Mouse (Mus musculus): ENCODE data around the gene Mmp9.

Mmp9 gene

DNA sequence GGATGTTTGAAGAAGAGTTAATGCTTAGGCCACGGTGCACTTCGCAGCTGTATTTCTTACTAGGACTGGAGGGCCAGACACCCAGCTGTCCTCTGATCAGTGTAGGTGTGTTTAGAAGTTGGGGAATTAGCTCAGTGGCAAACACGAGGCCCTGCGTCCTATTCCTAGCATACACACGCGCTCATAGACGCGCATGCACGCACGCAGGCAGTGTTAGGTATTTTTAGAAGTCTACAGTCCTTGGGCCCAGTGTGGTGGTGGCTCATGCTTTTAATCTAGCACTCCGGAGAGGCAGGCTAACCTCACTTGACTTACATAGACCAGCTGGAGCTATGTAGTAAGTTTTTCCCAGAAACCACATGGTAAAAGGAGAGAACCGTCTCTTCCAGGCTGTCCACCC is 28.4 kb upstream of the Mmp9 start:
- WGBS = 5% methylated on average over 12 of the region's 12 CpGs

DNA sequence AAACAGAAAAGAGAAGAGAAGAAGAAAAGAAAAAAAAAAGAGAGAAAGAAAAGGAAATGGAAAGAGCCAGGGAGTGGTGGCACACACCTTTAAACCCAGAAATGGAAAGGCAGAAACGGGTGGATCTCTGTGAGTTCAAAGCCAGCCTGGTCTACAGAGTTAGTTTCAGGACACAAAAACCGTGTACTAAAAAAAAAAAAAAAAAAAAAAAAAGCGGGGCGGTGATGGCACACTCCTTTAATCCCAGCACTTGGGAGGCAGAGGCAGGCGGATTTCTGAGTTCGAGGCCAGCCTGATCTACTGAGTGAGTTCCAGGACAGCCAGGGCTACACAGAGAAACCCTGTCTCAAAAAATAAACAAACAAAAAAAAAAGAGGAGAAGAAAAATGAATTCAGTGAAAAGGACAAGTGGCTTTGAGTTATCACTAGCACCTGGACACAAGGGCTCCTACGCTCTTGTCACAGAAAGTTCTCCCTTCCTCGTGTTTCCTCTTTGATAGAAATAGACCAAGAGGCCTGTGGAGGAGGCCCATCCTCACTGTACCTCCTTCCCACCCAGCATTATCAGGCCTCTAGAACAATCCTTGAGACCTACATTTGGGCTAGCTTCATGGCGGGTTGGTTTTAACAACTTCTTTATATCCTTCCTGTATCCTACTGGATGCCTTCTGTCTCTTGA is 27.7 kb upstream of the Mmp9 start:
- 73% methylated on average over 8 of the region's 9 CpGs for WGBS

DNA sequence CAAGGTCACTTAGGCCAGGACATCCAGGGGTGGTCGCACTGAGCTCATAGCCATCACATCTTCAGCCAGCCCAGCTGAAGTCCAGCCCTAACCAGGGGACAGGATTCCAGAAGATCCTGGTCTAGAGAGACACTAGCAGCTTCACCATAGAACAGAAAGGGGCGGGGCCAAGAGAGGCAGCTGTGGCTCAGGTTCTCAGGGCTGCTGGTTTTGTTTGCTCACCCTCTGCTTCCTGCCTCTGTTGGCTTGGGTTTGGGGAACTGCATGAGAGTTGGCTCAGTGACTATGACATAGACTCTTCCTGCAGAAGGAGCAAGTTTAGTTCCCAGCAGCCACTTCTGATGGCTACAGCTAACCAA is 27.2 kb upstream of the Mmp9 start:
- 92% methylated on average over 2 of the region's 2 CpGs for WGBS

DNA sequence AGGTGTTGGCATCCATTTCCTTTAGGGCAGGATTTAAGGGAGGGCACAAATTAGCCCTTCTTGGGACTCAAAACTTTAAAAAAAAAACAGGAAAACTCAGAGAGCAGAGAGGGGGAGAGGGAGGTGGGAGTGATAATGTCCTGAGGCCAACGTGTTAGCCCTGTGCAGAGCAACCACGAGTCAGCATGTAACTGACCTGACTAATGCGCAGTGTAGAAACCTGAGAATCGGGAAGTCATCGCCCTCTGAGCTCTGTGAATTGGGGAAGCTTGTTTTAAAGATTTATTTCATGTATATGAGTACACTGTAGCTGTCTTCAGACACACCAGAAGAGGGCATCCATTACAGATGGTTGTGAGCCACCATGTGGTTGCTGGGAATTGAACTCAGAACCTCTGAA is 23.8 kb upstream of the Mmp9 start:
- 81% methylated on average over 5 of the region's 5 CpGs for WGBS

DNA sequence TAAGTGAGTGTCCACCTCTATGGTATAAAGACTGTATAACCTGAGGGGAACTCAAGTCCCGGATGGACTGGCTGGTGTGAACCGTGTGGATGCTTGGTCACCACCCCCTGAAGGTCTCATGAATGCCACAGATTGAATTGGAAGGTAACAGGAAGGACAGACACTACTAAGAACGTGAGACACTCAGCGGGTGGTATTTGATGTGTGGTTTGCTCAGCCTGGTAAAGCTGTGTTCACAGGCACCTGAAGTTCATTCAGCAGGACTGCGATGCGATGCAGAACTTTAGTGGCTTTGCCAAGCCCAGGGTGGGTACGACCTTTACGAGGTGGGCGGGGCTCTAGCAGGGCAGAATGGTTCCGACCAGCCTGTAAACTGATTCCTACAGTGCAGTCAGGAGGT is 23.2 kb upstream of the Mmp9 start:
- 72% methylated on average over 10 of the region's 10 CpGs for WGBS

DNA sequence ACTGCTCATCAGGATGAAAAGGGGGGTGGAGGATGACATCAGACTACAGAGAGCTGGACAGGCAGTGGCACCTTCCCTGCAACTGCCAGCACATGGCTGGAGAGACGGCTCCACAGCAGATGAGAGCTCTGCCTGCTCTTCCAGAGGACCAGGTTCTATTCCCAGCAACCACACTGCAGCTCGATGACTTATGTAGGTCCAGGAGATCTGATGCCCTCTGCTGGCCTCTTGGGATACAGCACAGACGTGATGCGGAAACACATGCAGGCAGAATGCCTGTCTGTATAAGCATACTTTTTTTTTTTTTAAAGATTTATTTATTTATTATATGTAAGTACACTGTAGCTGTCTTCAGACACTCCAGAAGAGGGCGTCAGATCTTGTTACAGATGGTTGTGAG is 22.3 kb upstream of the Mmp9 start:
- WGBS = 66% methylated on average over 5 of the region's 5 CpGs

DNA sequence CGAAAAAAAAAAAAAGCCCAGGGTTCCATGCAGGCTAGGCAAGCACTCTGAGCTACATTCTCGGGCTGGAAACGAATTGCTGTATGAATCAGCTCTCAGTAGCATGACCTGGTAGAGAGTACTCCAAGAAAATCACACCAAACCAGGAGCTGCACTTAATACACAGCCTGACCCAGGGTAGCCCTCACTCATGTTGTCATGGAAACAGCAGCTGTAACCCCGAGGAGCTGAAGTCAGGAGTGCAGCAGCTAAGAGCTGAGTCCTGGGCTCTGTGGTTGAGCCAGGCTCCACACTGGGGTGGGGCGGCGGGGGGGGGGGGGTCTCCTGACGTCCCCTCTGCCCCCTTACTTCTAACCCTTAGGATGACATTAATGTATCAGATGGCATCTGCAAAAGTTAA is 18.6 kb upstream of the Mmp9 start:
- 56% methylated on average over 7 of the region's 7 CpGs for WGBS

DNA sequence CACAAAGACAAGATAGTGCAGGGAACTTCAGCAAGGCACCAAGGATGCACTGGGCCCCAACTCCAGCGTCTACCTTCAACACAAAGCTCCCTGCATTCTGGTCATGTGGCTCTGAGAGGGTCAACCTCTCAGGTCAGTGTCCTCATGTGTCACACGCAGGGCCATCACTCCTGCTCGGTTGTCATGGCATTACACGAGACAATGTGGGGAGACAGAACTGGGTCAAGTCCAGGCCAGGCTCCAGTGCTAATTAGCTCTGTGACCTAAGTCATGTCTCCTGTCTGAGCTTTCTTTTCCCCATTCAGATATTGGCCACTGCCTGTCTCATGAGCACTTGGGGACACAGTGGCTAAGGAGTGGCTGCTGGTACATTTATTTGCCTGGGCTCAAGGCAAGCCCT is 17.3 kb upstream of the Mmp9 start:
- WGBS = 76% methylated on average over 4 of the region's 4 CpGs

DNA sequence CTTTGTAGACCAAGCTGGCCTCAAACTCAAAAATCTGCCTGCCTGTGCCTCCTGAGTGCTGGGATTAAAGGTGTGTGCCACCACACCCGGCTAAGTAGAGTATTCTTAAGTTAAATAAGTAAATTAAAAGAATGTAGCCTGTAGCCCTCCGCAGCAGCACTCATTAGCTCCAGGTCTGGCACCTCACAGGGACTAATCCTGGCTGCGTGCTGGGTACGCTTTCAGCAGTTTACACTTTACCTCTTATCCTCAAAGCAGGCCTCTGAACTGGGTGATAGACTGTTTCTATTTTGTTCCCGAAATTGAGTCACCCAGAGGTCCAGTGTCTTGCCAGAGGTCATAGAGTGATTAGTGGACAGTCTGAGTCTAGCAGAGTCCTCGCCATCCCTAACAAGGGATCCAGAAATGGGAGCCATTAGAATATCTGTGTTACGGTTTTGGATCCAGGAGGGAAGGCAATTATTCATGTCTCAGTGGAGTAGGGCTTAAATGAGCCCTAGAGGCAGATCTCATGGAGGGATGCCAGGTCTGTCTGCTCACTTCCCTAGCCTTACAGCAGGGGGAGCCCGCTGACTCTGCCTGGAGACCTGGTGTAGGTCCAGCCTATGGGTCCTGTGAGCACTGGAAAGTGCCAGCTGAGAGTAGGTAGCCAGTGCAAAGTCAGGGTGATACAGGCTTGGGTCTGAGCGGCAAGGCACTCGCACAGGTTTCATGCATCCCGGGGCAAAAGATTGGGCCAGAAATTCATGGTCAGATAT is 16.3 kb upstream of the Mmp9 start:
- WGBS = 43% methylated on average over 11 of the region's 11 CpGs

DNA sequence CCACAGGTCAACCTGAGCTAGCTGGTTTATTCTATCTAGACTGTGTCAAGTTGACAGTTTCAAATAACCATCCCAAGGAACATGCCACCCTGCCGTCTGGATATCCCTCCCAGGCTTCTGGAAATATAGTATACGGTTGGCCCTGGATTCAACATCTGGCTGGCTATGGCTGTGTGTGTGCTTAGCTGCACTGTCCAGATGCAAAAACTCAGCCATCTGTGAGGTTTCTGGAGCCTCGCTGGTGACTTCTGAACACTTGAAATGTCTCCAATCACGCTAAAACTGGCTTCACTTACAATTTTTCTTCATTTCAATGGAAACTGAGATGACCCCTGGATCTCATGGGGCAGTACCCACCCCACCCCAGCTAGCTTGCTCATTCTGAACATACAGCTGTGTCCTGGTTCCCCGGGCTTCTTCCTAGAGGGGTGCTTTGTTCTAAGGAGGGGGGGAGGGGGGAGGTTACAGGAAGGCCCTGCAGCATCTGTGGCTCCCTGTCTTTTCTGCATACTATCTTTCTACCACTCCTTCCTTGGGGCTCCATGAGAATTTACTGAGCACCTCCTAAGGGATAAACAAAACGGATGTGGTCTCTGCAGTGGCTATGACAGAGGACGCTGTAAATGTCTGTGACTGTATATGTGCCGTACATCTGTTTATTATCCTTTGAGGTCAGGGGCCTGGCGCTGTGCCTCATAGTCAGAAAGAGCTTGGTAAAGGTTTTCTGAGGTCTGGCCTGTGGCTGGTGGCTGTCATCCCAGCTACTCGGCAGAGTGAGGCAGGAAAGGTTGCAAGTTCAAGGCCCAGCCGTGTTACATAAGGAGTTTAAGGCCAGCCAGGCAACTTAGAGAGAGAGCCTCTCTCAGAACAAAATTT is 9.6 kb upstream of the Mmp9 start:
- 64% methylated on average over 11 of the region's 11 CpGs for WGBS

DNA sequence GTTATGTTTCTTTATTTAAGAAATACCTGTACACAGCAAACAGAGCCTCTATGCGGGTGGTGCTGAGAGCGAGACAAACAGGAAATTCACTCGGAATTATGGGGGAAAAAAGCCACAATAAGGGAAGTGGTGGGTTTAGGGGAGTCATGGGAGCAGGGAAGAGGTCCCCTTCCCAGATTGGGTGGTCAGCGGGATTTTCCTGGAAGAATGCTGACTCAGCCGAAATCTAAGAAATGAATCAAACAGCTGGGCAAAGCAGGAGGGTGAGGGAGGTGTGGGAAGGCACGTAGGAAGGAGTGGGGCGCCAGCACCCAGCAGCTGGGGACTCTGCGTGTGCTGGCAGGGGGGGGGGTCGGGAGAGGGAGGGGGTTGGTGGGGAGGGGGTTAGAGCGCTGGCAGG is 7.0 kb upstream of the Mmp9 start:
- WGBS = 40% methylated on average over 10 of the region's 10 CpGs

DNA sequence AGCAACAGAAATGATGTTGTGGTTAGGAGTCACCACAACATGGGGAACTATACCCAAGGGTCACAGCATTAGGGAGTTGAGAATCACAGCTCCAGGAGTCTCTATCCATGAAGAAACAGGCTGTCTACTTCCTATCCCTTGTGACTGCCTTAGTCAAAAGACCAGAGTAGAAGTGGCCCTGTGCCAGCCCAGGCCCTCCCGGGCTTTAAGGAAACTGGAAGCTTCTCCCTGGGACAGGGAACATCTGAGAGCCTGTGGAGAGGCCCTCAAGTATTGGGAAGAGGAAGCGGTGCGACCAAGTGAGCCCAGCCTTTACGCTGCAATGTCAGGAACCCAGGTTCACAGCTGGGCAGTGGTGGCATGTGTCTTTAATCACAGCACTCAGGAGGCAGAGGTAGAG is 4.6 kb upstream of the Mmp9 start:
- 68% methylated on average over 4 of the region's 4 CpGs for WGBS

DNA sequence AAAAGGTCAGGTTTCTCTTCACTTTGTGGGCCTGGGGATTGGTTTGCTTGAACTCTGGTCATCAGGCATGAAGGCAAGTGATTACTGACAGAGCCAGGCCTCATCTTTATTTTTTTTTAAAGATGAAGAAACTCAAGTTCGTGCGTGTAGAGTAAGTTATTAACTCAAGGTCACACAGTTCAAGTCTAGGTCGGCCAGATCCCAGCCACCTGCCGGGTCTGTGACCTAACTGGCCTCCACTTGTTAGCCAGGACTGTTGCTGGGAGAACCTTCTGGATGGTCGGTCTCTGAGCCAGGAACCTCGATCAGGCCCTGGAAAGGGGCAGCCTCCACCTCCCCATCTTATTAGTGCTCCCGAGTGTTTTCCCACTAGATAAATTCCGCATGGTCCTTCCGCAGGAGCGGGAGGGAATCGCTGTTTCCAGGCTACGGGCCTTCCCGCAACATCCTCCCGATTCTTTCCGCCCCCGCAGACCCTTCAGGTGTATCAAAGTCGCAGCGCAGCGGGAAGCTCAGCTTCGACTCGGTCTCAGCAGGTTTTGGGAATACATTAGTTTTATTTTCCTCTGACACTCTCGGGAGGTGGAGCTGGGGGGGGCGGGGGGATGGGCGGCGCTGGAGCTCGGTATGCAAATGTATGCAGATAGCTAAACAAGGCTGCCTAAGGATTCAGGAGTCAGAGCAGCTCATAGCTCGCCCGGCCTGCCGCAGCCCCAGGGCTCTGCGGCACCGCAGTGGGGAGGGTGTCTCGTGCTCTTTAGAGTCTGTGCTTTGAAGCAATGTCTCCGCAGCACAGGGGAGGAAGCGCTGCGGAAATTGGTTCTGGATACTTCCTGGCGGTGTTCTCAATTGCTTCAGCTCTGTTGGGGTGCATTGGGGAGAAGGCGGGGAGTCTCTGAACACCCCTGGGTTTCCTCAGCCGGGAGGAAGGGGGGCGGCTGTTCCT is 2.2 kb upstream of the Mmp9 start:
- WGBS = 5% methylated on average over 39 of the region's 39 CpGs

DNA sequence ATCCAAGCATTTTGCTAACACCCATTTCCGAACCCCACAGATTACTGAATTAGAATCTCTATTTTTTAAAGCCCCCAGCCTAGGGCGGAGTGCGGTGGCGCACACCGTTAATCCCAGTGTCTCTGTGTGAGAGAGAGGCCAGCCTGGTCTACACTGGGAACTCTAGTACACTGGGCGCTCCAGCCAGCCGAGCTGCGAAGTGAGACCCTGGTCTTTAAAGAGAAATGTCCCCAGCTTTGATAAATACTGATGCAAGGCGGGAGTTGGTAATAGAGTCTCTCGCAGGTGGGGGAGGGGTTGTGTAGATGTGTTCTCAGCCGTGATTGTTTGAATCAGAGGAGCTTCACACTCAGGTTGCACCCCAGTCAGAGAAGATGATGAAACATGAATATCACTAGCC is 1.5 kb upstream of the Mmp9 start:
- 3% methylated on average over 11 of the region's 11 CpGs for WGBS

DNA sequence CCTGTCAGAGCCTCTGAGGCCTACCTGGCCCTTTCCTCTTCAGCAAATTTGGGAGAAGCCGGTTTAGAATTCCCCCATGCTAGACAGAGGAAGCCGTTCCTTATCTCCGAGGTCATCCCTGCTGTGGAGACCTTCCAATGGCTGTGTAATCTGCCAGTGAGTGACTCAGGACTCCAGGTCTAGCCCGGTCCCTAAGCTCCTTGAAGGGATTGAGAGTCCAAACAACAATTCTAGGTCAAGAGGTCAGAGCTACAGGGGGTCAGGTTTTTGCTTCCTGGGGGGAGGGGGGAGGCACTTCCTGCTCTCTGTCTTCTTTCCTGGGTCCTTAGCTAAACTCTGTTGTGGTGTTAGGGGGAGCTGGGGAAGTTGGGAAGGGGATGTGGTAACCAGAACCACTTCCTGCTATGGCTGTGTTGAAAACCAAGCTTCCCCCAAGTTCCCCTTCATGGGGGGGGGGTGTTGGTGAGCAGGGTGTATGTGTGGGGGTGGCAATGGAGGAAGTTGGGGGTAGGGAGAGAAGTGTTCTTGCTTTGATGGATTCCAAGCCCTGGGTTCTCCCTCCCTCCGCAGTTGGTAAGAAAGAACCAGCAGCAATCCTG is 2.2 kb downstream of the Mmp9 start:
- 58% methylated on average over 5 of the region's 5 CpGs for WGBS

DNA sequence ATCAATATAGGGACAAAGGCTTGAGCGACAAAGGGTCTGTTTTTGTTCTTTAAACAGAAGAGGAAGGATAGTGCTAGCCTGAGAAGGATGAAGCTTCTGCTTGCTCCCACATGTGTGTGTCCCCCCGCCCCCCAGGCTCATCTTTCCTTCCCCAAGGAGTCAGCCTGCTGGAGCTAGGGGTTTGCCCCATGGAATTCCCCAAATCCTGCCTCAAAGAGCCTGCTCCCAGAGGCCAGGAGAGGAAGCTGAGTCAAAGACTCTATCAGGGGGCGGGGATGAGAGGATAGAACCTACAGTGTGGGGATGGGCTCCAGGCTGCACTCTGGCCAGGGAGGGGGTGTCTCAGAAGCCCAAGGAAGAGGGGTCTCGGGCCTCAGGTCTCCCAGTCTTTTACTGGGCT is 6.9 kb downstream of the Mmp9 start:
- 62% methylated on average over 4 of the region's 4 CpGs for WGBS

DNA sequence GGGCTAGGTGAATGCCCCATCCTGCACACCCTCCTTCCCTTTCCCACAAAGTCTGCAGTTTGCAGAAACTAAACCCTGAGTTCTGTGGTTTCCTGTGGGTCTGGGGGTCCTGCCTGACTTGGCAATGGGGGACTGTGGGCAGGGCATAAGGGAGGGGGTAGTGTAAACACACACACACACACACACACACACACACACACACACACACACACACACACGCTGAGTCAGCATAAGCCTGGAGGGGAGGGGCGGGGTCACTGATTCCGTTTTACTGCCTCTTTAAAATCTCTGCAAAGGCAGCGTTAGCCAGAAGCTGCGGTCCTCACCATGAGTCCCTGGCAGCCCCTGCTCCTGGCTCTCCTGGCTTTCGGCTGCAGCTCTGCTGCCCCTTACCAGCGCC is 7.3 kb downstream of the Mmp9 start:
- WGBS = 29% methylated on average over 7 of the region's 7 CpGs

DNA sequence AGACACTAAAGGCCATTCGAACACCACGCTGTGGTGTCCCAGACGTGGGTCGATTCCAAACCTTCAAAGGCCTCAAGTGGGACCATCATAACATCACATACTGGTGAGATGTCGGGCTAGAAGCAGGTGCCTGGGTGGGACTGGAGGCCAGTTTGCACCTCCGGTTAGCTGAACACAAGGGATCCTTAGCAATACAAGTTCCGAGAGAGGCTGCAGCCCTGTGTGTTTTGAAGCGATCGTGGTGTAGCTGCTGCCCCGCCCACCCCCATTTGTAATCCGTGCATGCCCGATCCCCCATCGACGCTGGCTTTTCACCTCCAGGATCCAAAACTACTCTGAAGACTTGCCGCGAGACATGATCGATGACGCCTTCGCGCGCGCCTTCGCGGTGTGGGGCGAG is 8.4 kb downstream of the Mmp9 start:
- WGBS = 12% methylated on average over 25 of the region's 25 CpGs

DNA sequence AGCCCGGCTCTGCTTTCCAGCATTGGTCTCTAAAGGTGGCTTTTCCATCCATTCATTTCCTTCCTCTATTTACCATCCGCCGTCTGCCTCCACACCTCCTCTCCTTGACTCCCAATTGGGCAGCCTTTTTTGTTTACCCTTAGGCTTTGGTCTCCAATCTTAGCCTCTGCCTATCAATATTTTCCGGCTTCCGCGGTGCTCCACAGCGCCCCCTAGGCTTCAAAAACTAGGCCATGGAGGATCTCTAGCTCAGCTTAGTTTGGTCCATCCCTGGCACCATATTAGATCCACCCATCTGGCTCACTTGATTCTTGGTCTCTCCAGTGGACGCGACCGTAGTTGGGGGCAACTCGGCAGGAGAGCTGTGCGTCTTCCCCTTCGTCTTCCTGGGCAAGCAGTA is 9.9 kb downstream of the Mmp9 start:
- 28% methylated on average over 13 of the region's 13 CpGs for WGBS

DNA sequence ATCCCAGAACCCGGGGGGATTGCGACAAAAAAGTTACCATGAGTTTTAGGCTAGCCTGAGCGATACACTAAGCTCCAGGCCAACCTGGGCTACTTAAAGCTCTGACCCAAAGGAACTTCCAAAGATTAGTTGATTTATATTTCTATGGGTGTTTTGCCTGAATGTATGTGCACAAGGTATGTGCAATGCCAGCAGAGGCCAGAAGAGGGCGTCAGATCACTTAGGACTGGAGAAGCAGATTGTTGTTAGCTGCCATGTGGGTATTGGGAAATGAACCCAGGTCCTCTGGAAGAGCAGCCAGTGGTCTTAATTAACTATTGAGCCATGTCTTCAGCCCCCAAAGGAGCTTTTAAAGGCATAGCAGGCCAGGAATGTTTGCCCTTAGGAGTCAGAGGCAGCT is 11.2 kb downstream of the Mmp9 start:
- 85% methylated on average over 4 of the region's 4 CpGs for WGBS

DNA sequence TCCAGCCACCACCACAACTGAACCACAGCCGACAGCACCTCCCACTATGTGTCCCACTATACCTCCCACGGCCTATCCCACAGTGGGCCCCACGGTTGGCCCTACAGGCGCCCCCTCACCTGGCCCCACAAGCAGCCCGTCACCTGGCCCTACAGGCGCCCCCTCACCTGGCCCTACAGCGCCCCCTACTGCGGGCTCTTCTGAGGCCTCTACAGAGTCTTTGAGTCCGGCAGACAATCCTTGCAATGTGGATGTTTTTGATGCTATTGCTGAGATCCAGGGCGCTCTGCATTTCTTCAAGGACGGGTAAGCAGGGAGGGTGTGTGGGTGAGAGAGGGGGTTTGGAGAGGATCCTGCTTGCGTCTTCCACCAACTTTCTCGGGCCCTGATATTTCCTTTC is 11.9 kb downstream of the Mmp9 start:
- WGBS = 42% methylated on average over 13 of the region's 13 CpGs

Data from cerebral cortex, adult 2 months (tissue).